33 mouse cellular contexts compared by ENCODE assay signal in genomic region chr1:135135111-135135787, GRCm38 (mm10). TPM values are rescaled to one million over a fixed set of nuclear protein-coding genes. Genes with fewer than 3 reads are reported as not detected.
DNase-seq lines count a peak whose midpoint lies in the region; ATAC-seq and TF ChIP-seq lines count a peak whose summit lies in the region.
"Had no signal": no experiment of that assay in that cellular context is flagged by ENCODE, and none has a peak within 500 bp of the region (broad histone marks: within the 10 kb centered on the region; RNA-seq: fewer than 3 reads in every experiment).

No protein-coding gene starts in this region.

- no peak for TF ChIP-seq POLR2A in thymus, adult 2 months (IDR thresholded peaks at IDR 0.05; ENCODE audit: control insufficient read depth, extremely low read depth, insufficient read depth, low read length, poor library complexity)

- 26% methylated on average over 8 of the region's 8 CpGs for WGBS in thymus, adult 2 months
- WGBS in liver, postnatal 0 days (ENCODE audit: insufficient replicate concordance), result 54% methylated on average over 8 of the region's 8 CpGs

- no peak for TF ChIP-seq EP300 in liver, postnatal 0 days (IDR thresholded peaks at IDR 0.05; ENCODE audit: low read depth)

- TF ChIP-seq CTCF in thymus, adult 2 months (IDR thresholded peaks at IDR 0.05; ENCODE audit: borderline replicate concordance, control insufficient read depth, extremely low read depth, insufficient read depth, low read length, poor library complexity), result no peak
- no peak for TF ChIP-seq CTCF in G1E (IDR thresholded peaks at IDR 0.05; ENCODE audit: low read depth, low read length)
- TF ChIP-seq CTCF in liver, postnatal 0 days (IDR thresholded peaks at IDR 0.05; ENCODE audit: low read depth), result no peak

- DNase-seq in thymus, adult 2 months, result peak; percentile 31
- DNase-seq in thymus, postnatal 0 days (ENCODE audit: low spot score), result no peak
- no peak for DNase-seq in G1E (ENCODE audit: low spot score)
- DNase-seq in MEL-GATA-1-ER (ENCODE audit: extremely low read depth, low read depth), result peak; percentile 63
- no peak for DNase-seq in liver, postnatal 0 days
- no peak for DNase-seq in cerebellum, postnatal 25 days
- DNase-seq in kidney, postnatal 14 days, result no peak
- DNase-seq: adrenal gland, adult 8-10 months; B cell, adult 2 months; cerebellum, adult 11 months; cerebellum, adult 9-10 months; embryo, embryonic 11 days; gastrocnemius, postnatal 14 days; heart, adult 18-20 months; heart, postnatal 10 days; kidney, adult 11 months; kidney, postnatal 25 days; lung, adult 2 months; lung, postnatal 10 days; right cerebral cortex, postnatal 14 days had no signal

- peak overlapping the region; percentile 14 for H3K4me3 ChIP-seq in thymus, adult 2 months (ENCODE audit: control insufficient read depth, insufficient read depth, low read length)
- peak overlapping the region; percentile 77 for H3K4me3 ChIP-seq in G1E (ENCODE audit: low read depth, low read length)
- H3K4me3 ChIP-seq in liver, postnatal 0 days (ENCODE audit: low read depth, low read length), result no peak overlapping the region
- H3K4me3 ChIP-seq: embryonic facial prominence, embryonic 12.5 days; heart, embryonic 12.5 days; midbrain, embryonic 13.5 days had no signal

- no peak for ATAC-seq in G1E (ENCODE audit: extremely low read depth, insufficient number of reproducible peaks, low FRiP score, poor library complexity, severe bottlenecking)
- no peak for ATAC-seq in liver, postnatal 0 days
- ATAC-seq: activated CD4-positive, CD25-positive, alpha-beta regulatory T cell, adult 4 months; forebrain, embryonic 14.5 days; inflammation-experienced regulatory T-cells, adult 6 months; midbrain, embryonic 13.5 days had no signal

- peak overlapping the region; percentile 55 for H3K27ac ChIP-seq in thymus, adult 2 months (ENCODE audit: control insufficient read depth, insufficient read depth, low read length)
- H3K27ac ChIP-seq in liver, postnatal 0 days (ENCODE audit: low read depth), result no peak overlapping the region
- H3K27ac ChIP-seq: embryonic facial prominence, embryonic 12.5 days; hindbrain, embryonic 14.5 days; midbrain, embryonic 13.5 days had no signal

- H3K27me3 ChIP-seq in thymus, adult 2 months (ENCODE audit: control insufficient read depth, insufficient read depth, low read length), result no peaks in the 10 kb centered on the region
- no peaks in the 10 kb centered on the region; the same call in 1 of the 2 replicates for H3K27me3 ChIP-seq in G1E (ENCODE audit: insufficient read depth, low read length)
- no peaks in the 10 kb centered on the region for H3K27me3 ChIP-seq in liver, postnatal 0 days (ENCODE audit: insufficient read depth, low read length)
- H3K27me3 ChIP-seq: embryonic facial prominence, embryonic 12.5 days had no signal

- H3K9me3 ChIP-seq in G1E (replicated peaks), result no peaks in the 10 kb centered on the region
- no peaks in the 10 kb centered on the region for H3K9me3 ChIP-seq in liver, postnatal 0 days (ENCODE audit: low read length)
- H3K9me3 ChIP-seq: embryonic facial prominence, embryonic 12.5 days; heart, embryonic 12.5 days; midbrain, embryonic 13.5 days had no signal

- no peak overlapping the region for H3K9ac ChIP-seq in liver, postnatal 0 days (replicated peaks)
- H3K9ac ChIP-seq: embryonic facial prominence, embryonic 12.5 days; heart, embryonic 12.5 days; hindbrain, embryonic 14.5 days; midbrain, embryonic 13.5 days had no signal

- peaks cover 40% of the 10 kb centered on the region for H3K4me1 ChIP-seq in thymus, adult 2 months (replicated peaks; ENCODE audit: control insufficient read depth, insufficient read depth, low read length)
- H3K4me1 ChIP-seq in G1E (ENCODE audit: insufficient read depth, low read depth, low read length), result peaks cover 96% of the 10 kb centered on the region
- peaks cover 35% of the 10 kb centered on the region for H3K4me1 ChIP-seq in liver, postnatal 0 days (ENCODE audit: insufficient read depth)

- H3K36me3 ChIP-seq in thymus, adult 2 months (ENCODE audit: control insufficient read depth, insufficient read depth, low read length), result peaks cover 51% of the 10 kb centered on the region
- peaks cover 69% of the 10 kb centered on the region for H3K36me3 ChIP-seq in G1E (replicated peaks)
- H3K36me3 ChIP-seq in liver, postnatal 0 days (replicated peaks; ENCODE audit: insufficient read depth, low read length), result 0 out of 2 replicates have a peak, but pooled peaks cover 4% of the 10 kb centered on the region
- H3K36me3 ChIP-seq: embryonic facial prominence, embryonic 12.5 days; heart, embryonic 12.5 days; midbrain, embryonic 13.5 days had no signal

- peak overlapping the region; percentile 63; the same call in 1 of the 2 replicates for H3K4me2 ChIP-seq in liver, postnatal 0 days (ENCODE audit: low read depth, low read length)
- H3K4me2 ChIP-seq: embryonic facial prominence, embryonic 12.5 days; heart, embryonic 12.5 days; hindbrain, embryonic 14.5 days; midbrain, embryonic 13.5 days had no signal

RNA-seq across cellular contexts. Expression of gene Ptpn7, which starts 2.7 kb away (rescaled TPM):
- 219 and 275 TPM in 2 replicates for polyA plus RNA-seq in thymus, adult 2 months (2012; rRNA removed)
- polyA plus RNA-seq in thymus, postnatal 0 days (2015; fragmentation: Nextera tagmentation; extraction: Ambion mirVana), result 108 and 118 TPM in 2 replicates
- 132 and 147 TPM in 2 replicates for total RNA-seq in G1E (2014; fragmentation: Nextera tagmentation)
- 212 and 227 TPM in 2 replicates for total RNA-seq in G1E (2017)
- polyA plus RNA-seq in G1E (2012), result 341 and 359 TPM in 2 replicates
- 5.4 and 6.7 TPM in 2 replicates for polyA plus RNA-seq in liver, postnatal 0 days (2015; fragmentation: Nextera tagmentation; extraction: Ambion mirVana)
- total RNA-seq: layer of hippocampus, adult 18-20 months had no signal

RNA-seq across cellular contexts. Expression of gene Arl8a, which starts 11.4 kb away (rescaled TPM):
- 54.7 and 59.4 TPM in 2 replicates for polyA plus RNA-seq in thymus, adult 2 months (2012; rRNA removed)
- polyA plus RNA-seq in thymus, postnatal 0 days (2015; fragmentation: Nextera tagmentation; extraction: Ambion mirVana), result 32.6 and 34.8 TPM in 2 replicates
- 93.7 and 103 TPM in 2 replicates for total RNA-seq in G1E (2014; fragmentation: Nextera tagmentation)
- 45.0 and 46.6 TPM in 2 replicates for total RNA-seq in G1E (2017)
- polyA plus RNA-seq in G1E (2012), result 88.0 and 99.6 TPM in 2 replicates
- polyA plus RNA-seq in liver, postnatal 0 days (2015; fragmentation: Nextera tagmentation; extraction: Ambion mirVana), result 11.3 and 12.5 TPM in 2 replicates

RNA-seq across cellular contexts. Expression of gene Lgr6, which starts 30.2 kb away (rescaled TPM):
- polyA plus RNA-seq in thymus, adult 2 months (2012; rRNA removed), result 1.3 and 1.5 TPM in 2 replicates
- polyA plus RNA-seq in thymus, postnatal 0 days (2015; fragmentation: Nextera tagmentation; extraction: Ambion mirVana), result 0.12 and 0.31 TPM in 2 replicates
- total RNA-seq in G1E (2014; fragmentation: Nextera tagmentation) (0.30 TPM in 1 of 2 replicates, not detected in the other), G1E (2017) (0.12 and 0.38 TPM in 2 replicates)
- polyA plus RNA-seq in G1E (2012), result 0.43 and 0.54 TPM in 2 replicates
- polyA plus RNA-seq in liver, postnatal 0 days (2015; fragmentation: Nextera tagmentation; extraction: Ambion mirVana), result 0.06 and 0.32 TPM in 2 replicates
- total RNA-seq: hematopoietic stem cell, adult 5-6 weeks had no signal
- polyA plus RNA-seq: activated CD4-positive, CD25-positive, alpha-beta regulatory T cell, adult 4 months; liver, adult 2 months; macrophage had no signal

RNA-seq across cellular contexts. Expression of gene Gpr37l1, which starts 32.2 kb away (rescaled TPM):
- polyA plus RNA-seq in thymus, adult 2 months (2012; rRNA removed), result 0.50 and 0.77 TPM in 2 replicates
- polyA plus RNA-seq in thymus, postnatal 0 days (2015; fragmentation: Nextera tagmentation; extraction: Ambion mirVana), result 0.09 and 0.13 TPM in 2 replicates
- total RNA-seq in G1E (2014; fragmentation: Nextera tagmentation), result not detected in 2 replicates
- 0.05 TPM in 1 of 2 replicates, not detected in the other for total RNA-seq in G1E (2017)
- polyA plus RNA-seq in G1E (2012), result not detected in 2 replicates
- polyA plus RNA-seq in liver, postnatal 0 days (2015; fragmentation: Nextera tagmentation; extraction: Ambion mirVana), result not detected in 2 replicates
- total RNA-seq: hematopoietic stem cell, adult 5-6 weeks; liver, adult 2 months had no signal
- polyA plus RNA-seq: activated CD4-positive, CD25-positive, alpha-beta regulatory T cell, adult 4 months; embryonic facial prominence, embryonic 12.5 days; heart, embryonic 12.5 days; inflammation-experienced regulatory T-cells, adult 6 months; kidney, embryonic 14.5 days; liver, adult 2 months; macrophage; testis, adult 2 months had no signal

Comparison
In these comparisons a context has a peak if more than half of its experiments do, and no peak if none do; other contexts are left out.
1. DNase-seq: peak in thymus, adult 2 months (single experiment) and MEL-GATA-1-ER (single experiment); none in thymus, postnatal 0 days (single experiment), G1E (single experiment), liver, postnatal 0 days (single experiment), cerebellum, postnatal 25 days (0 of 2) and kidney, postnatal 14 days (single experiment).
2. RNA of gene Ptpn7, which starts 2.7 kb away (polyA plus RNA-seq): 341 to 359 TPM in G1E, 219 to 275 TPM in thymus, adult 2 months and 108 to 118 TPM in thymus, postnatal 0 days; 5.4 to 6.7 TPM in liver, postnatal 0 days; every median in the first group is over 10 times any median in the second.